Mouse (Mus musculus): ENCODE data around the gene Aco1.
A peak's percentile ranks its signal among the peaks of the same experiment; 100 is the strongest.
"Not testable (repeated sequence)": the region's sequence is repeated elsewhere in the genome, so short reads cannot be mapped to it uniquely, and the experiment has no call there.

Gene Aco1

GRCm38 (mm10) chr4:40142743-40143532 lies at the start of gene Aco1:
TSS of gene Aco1 (plus strand) at chr4:40143081.
- DNase-seq (ENCODE audit: low read depth, low spot score): peak; percentile 93

GRCm38 (mm10) chr4:40094974-40095373 lies 47.9 kb upstream of the Aco1 start:
- no peak for DNase-seq (ENCODE audit: low read depth, low spot score)

GRCm38 (mm10) chr4:40102996-40103395 lies 39.9 kb upstream of the Aco1 start:
- no peak for DNase-seq (ENCODE audit: low read depth, low spot score)

GRCm38 (mm10) chr4:40106004-40106536 lies 36.8 kb upstream of the Aco1 start:
- no peak for DNase-seq (ENCODE audit: low read depth, low spot score)

GRCm38 (mm10) chr4:40108030-40108429 lies 34.9 kb upstream of the Aco1 start:
- no peak for DNase-seq (ENCODE audit: low read depth, low spot score)

GRCm38 (mm10) chr4:40113173-40113572 lies 29.7 kb upstream of the Aco1 start:
- DNase-seq (ENCODE audit: low read depth, low spot score): no peak

GRCm38 (mm10) chr4:40121221-40121620 lies 21.7 kb upstream of the Aco1 start:
- DNase-seq (ENCODE audit: low read depth, low spot score): no peak

- DNase-seq (ENCODE audit: low read depth, low spot score): not testable (repeated sequence)
These were observed 20.6 kb upstream of the Aco1 start for GRCm38 (mm10) chr4:40122291-40122690.

- peak; percentile 68 for DNase-seq (ENCODE audit: low read depth, low spot score)
These were observed 8.3 kb upstream of the Aco1 start for GRCm38 (mm10) chr4:40134468-40135102.

- no peak for DNase-seq (ENCODE audit: low read depth, low spot score)
These were observed 6.4 kb upstream of the Aco1 start for GRCm38 (mm10) chr4:40136519-40136918.

GRCm38 (mm10) chr4:40139663-40140255 lies 3.1 kb upstream of the Aco1 start:
- DNase-seq (ENCODE audit: low read depth, low spot score): no peak

- no peak for DNase-seq (ENCODE audit: low read depth, low spot score)
These were observed 621 bp downstream of the Aco1 start for GRCm38 (mm10) chr4:40143533-40143871.

- no peak for DNase-seq (ENCODE audit: low read depth, low spot score)
These were observed 1.7 kb downstream of the Aco1 start for GRCm38 (mm10) chr4:40144543-40144942.

GRCm38 (mm10) chr4:40144981-40145380 lies 2.1 kb downstream of the Aco1 start:
- DNase-seq (ENCODE audit: low read depth, low spot score): no peak

- no peak for DNase-seq (ENCODE audit: low read depth, low spot score)
These were observed 5.4 kb downstream of the Aco1 start for GRCm38 (mm10) chr4:40148281-40148680.

GRCm38 (mm10) chr4:40150046-40150445 lies 7.2 kb downstream of the Aco1 start:
- no peak for DNase-seq (ENCODE audit: low read depth, low spot score)

GRCm38 (mm10) chr4:40152771-40153170 lies 9.9 kb downstream of the Aco1 start:
- DNase-seq (ENCODE audit: low read depth, low spot score): no peak

GRCm38 (mm10) chr4:40153500-40153899 lies 10.6 kb downstream of the Aco1 start:
- DNase-seq (ENCODE audit: low read depth, low spot score): no peak

GRCm38 (mm10) chr4:40154751-40155150 lies 11.9 kb downstream of the Aco1 start:
- no peak for DNase-seq (ENCODE audit: low read depth, low spot score)

- DNase-seq (ENCODE audit: low read depth, low spot score): no peak
These were observed 12.7 kb downstream of the Aco1 start for GRCm38 (mm10) chr4:40155467-40155999.

- no peak for DNase-seq (ENCODE audit: low read depth, low spot score)
These were observed 13.3 kb downstream of the Aco1 start for GRCm38 (mm10) chr4:40156153-40156552.
